Mouse (Mus musculus): ENCODE results near the gene Gm43951. TPM values are rescaled to one million over a fixed set of nuclear protein-coding genes. Genes with fewer than 3 reads are reported as not detected.
"Not testable (repeated sequence)": the region's sequence is repeated elsewhere in the genome, so short reads cannot be mapped to it uniquely, and the experiment has no call there.

The Gm43951 gene
- polyA plus RNA-seq, 1 experiment from 2014 or later, result 1.5 TPM

GRCm38 (mm10) chr11:72173506-72173905 is 33.1 kb downstream of the Gm43951 start:
- in situ Hi-C loops (cut with MboI; ENCODE audit: low pct_unique_long_range_greater_than_20kb), result no loop called here
- CTCF ChIA-PET, result interaction anchor here (1.5 to 1.6 kb wide), 2 partner anchors 9 to 101 kb away, joined by 3 to 5 read pairs; no protein-coding TSS in a partner anchor
- DNase-seq (ENCODE audit: low read depth, low spot score), result no peak
- TF ChIP-seq CTCF (IDR thresholded peaks at IDR 0.05), result no peak
- H3K27me3 ChIP-seq, result no peaks in the 10 kb centered on the region
- no peak for ATAC-seq
- POLR2A ChIA-PET, result no interaction called here

GRCm38 (mm10) chr11:72171906-72172305 is 34.7 kb downstream of the Gm43951 start:
- ATAC-seq; POLR2A ChIA-PET; DNase-seq (ENCODE audit: low read depth, low spot score); in situ Hi-C loops (cut with MboI; ENCODE audit: low pct_unique_long_range_greater_than_20kb); H3K27me3 ChIP-seq: not testable (repeated sequence)
- CTCF ChIA-PET, result interaction anchor here (1.5 kb wide), 1 partner anchor 100 kb away, joined by 3 read pairs; no protein-coding TSS in a partner anchor

- no peaks in the 10 kb centered on the region for H3K27me3 ChIP-seq
- in situ Hi-C loops (cut with MboI; ENCODE audit: low pct_unique_long_range_greater_than_20kb), result no loop called here
- TF ChIP-seq CTCF (IDR thresholded peaks at IDR 0.05), result no peak
- ATAC-seq, result no peak
- no peak for DNase-seq (ENCODE audit: low read depth, low spot score)
- ChIA-PET POLR2A (no interaction called here), CTCF (interaction anchor here (1.0 kb wide), 1 partner anchor 9 kb away, joined by 3 read pairs; no protein-coding TSS in a partner anchor)
Measured at GRCm38 (mm10) chr11:72169871-72170270, 36.8 kb downstream of the Gm43951 start.

GRCm38 (mm10) chr11:72163198-72163597 is 43.4 kb downstream of the Gm43951 start:
- CTCF ChIA-PET, result interaction anchor here (1.2 to 2.2 kb wide), 3 partner anchors 9 to 45 kb away, joined by 3 to 5 read pairs (median 5); no protein-coding TSS in a partner anchor
- H3K27me3 ChIP-seq, result no peaks in the 10 kb centered on the region
- ATAC-seq, result no peak
- in situ Hi-C loops (cut with MboI; ENCODE audit: low pct_unique_long_range_greater_than_20kb), result no loop called here
- DNase-seq (ENCODE audit: low read depth, low spot score), result no peak
- TF ChIP-seq CTCF (IDR thresholded peaks at IDR 0.05), result no peak
- POLR2A ChIA-PET, result no interaction called here

GRCm38 (mm10) chr11:72156624-72157023 is 50.0 kb downstream of the Gm43951 start:
- in situ Hi-C loops (cut with MboI; ENCODE audit: low pct_unique_long_range_greater_than_20kb), result loop anchor here (10.0 kb wide), 1 partner anchor 102 kb away; no protein-coding TSS in a partner anchor
- H3K27me3 ChIP-seq, result no peaks in the 10 kb centered on the region
- TF ChIP-seq CTCF (IDR thresholded peaks at IDR 0.05), result no peak
- DNase-seq (ENCODE audit: low read depth, low spot score) (no peak), ATAC-seq (no peak)
- CTCF ChIA-PET, result interaction anchor here (0.8 to 2.0 kb wide), 4 partner anchors 11 to 104 kb away, joined by 3 to 4 read pairs (median 4); no protein-coding TSS in a partner anchor
- POLR2A ChIA-PET, result no interaction called here

- in situ Hi-C loops (cut with MboI; ENCODE audit: low pct_unique_long_range_greater_than_20kb), result loop anchor here (10.0 kb wide), 1 partner anchor 101 kb away; no protein-coding TSS in a partner anchor
- CTCF ChIA-PET, result interaction anchor here (1.0 to 2.0 kb wide), 5 partner anchors 10 to 106 kb away, joined by 3 to 4 read pairs (median 3); no protein-coding TSS in a partner anchor
- no peak for ATAC-seq
Measured at GRCm38 (mm10) chr11:72155981-72156428, 50.6 kb downstream of the Gm43951 start.

GRCm38 (mm10) chr11:72155186-72155980 is 51.3 kb downstream of the Gm43951 start:
- DNase-seq (ENCODE audit: low read depth, low spot score), result no peak
- ChIA-PET POLR2A (interaction anchor here (0.6 kb wide), 1 partner anchor 1189 kb away, joined by 3 read pairs; no protein-coding TSS in a partner anchor), CTCF (interaction anchor here (0.9 to 2.0 kb wide), 7 partner anchors 8 to 105 kb away, joined by 3 to 5 read pairs (median 3); no protein-coding TSS in a partner anchor)
- no peak for TF ChIP-seq CTCF (IDR thresholded peaks at IDR 0.05)
- no peak for ATAC-seq
- in situ Hi-C loops (cut with MboI; ENCODE audit: low pct_unique_long_range_greater_than_20kb), result loop anchor here (10.0 kb wide), 1 partner anchor 101 kb away; no protein-coding TSS in a partner anchor
- H3K27me3 ChIP-seq, result no peaks in the 10 kb centered on the region

More at GRCm38 (mm10) chr11:72155981-72156428, 50.6 kb downstream of the Gm43951 start:
- POLR2A ChIA-PET, result no interaction called here
- TF ChIP-seq CTCF (IDR thresholded peaks at IDR 0.05), result no peak
- no peaks in the 10 kb centered on the region for H3K27me3 ChIP-seq
- no peak for DNase-seq (ENCODE audit: low read depth, low spot score)

Other genes starting within 250 kb of the Gm43951 start
- 0.18 TPM for gene Aipl1, start 169.3 kb downstream of the Gm43951 start, polyA plus RNA-seq (2021)
- 35.7 TPM for gene Pimreg, start 164.8 kb downstream of the Gm43951 start, polyA plus RNA-seq (2021)
- 5.0 TPM for gene Pitpnm3, start 71.1 kb downstream of the Gm43951 start, polyA plus RNA-seq (2021)
- 16.3 TPM for gene 4933427D14Rik, start 619 bp upstream of the Gm43951 start, polyA plus RNA-seq (2021)
- 167 TPM for gene Txndc17, start 707 bp upstream of the Gm43951 start, polyA plus RNA-seq (2021)
- gene Med31, start 8.8 kb upstream of the Gm43951 start, polyA plus RNA-seq (2021), result 24.1 TPM
- gene Slc13a5, start 60.4 kb upstream of the Gm43951 start, polyA plus RNA-seq (2021), result 0.19 TPM
- gene Xaf1, start 94.8 kb upstream of the Gm43951 start, polyA plus RNA-seq (2021), result 8.6 TPM
- gene Fbxo39, start 107.6 kb upstream of the Gm43951 start, polyA plus RNA-seq (2021), result not detected
- gene Tekt1, start 155.6 kb upstream of the Gm43951 start, polyA plus RNA-seq (2021), result not detected
- 18.8 TPM for gene Smtnl2, start 204.9 kb upstream of the Gm43951 start, polyA plus RNA-seq (2021)
- gene Ggt6, start 228.7 kb upstream of the Gm43951 start, polyA plus RNA-seq (2021), result 0.23 TPM
- 184 TPM for gene Mybbp1a, start 234.5 kb upstream of the Gm43951 start, polyA plus RNA-seq (2021)

Data from Patski (cell line).